Mouse (Mus musculus) gonadal fat pad, adult 2 months (tissue): ENCODE results near the gene Sdk2. TPM values are rescaled to one million over a fixed set of nuclear protein-coding genes. Genes with fewer than 3 reads are reported as not detected.

ENCODE experiments used
- DNase-seq: peaks from one replicate; pipeline ENCODE4 v3.0.0-alpha.2; 2012; ENCODE audit warnings: low read depth
- polyA plus RNA-seq: library from polyadenylated mRNA; depleted of rRNA; stranded (reverse); fragments of >200 nt; gene quantifications from 2 replicates; pipeline ENCODE4 v1.2.3, GENCODE M21; 2012

Sdk2 gene
- polyA plus RNA-seq, 1 experiment = 8.0 TPM

- no peak for DNase-seq
Observed at GRCm38 (mm10) chr11:113930112-113930511, 136.7 kb downstream of the Sdk2 start.

- no peak for DNase-seq
Observed at GRCm38 (mm10) chr11:113928831-113929230, 138.0 kb downstream of the Sdk2 start.

GRCm38 (mm10) chr11:113928291-113928690 lies 138.6 kb downstream of the Sdk2 start:
- DNase-seq = peak; percentile 63

- no peak for DNase-seq
Observed at GRCm38 (mm10) chr11:113927826-113928225, 139.0 kb downstream of the Sdk2 start.

- no peak for DNase-seq
Observed at GRCm38 (mm10) chr11:113927231-113927630, 139.6 kb downstream of the Sdk2 start.

GRCm38 (mm10) chr11:113923137-113923536 lies 143.7 kb downstream of the Sdk2 start:
- DNase-seq = no peak

- no peak for DNase-seq
Observed at GRCm38 (mm10) chr11:113903131-113903860, 163.6 kb downstream of the Sdk2 start.

GRCm38 (mm10) chr11:113901906-113902305 lies 164.9 kb downstream of the Sdk2 start:
- no peak for DNase-seq

GRCm38 (mm10) chr11:113898671-113899070 lies 168.2 kb downstream of the Sdk2 start:
- DNase-seq = no peak

- peak; percentile 23 for DNase-seq
Observed at GRCm38 (mm10) chr11:113896006-113896405, 170.8 kb downstream of the Sdk2 start.

- peak; percentile 17 for DNase-seq
Observed at GRCm38 (mm10) chr11:113892924-113893323, 173.9 kb downstream of the Sdk2 start.

- DNase-seq = no peak
Observed at GRCm38 (mm10) chr11:113892067-113892466, 174.8 kb downstream of the Sdk2 start.

- no peak for DNase-seq
Observed at GRCm38 (mm10) chr11:113888156-113888750, 178.6 kb downstream of the Sdk2 start.

GRCm38 (mm10) chr11:113886299-113886698 lies 180.5 kb downstream of the Sdk2 start:
- no peak for DNase-seq

- DNase-seq = no peak
Observed at GRCm38 (mm10) chr11:113884962-113885361, 181.9 kb downstream of the Sdk2 start.

GRCm38 (mm10) chr11:113883031-113883430 lies 183.8 kb downstream of the Sdk2 start:
- no peak for DNase-seq

GRCm38 (mm10) chr11:113881864-113882263 lies 185.0 kb downstream of the Sdk2 start:
- no peak for DNase-seq

GRCm38 (mm10) chr11:113867066-113867465 lies 199.8 kb downstream of the Sdk2 start:
- DNase-seq = no peak

- DNase-seq = peak; percentile 12
Observed at GRCm38 (mm10) chr11:113865627-113866026, 201.2 kb downstream of the Sdk2 start.

- no peak for DNase-seq
Observed at GRCm38 (mm10) chr11:113863408-113863807, 203.4 kb downstream of the Sdk2 start.

GRCm38 (mm10) chr11:113855661-113856060 lies 211.2 kb downstream of the Sdk2 start:
- no peak for DNase-seq

GRCm38 (mm10) chr11:113851750-113852149 lies 215.1 kb downstream of the Sdk2 start:
- no peak for DNase-seq

- no peak for DNase-seq
Observed at GRCm38 (mm10) chr11:113849322-113849721, 217.5 kb downstream of the Sdk2 start.
